Mouse (Mus musculus): Measurements from ENCODE around the gene Xcl1. TPM values are rescaled to one million over a fixed set of nuclear protein-coding genes. Genes with fewer than 3 reads are reported as not detected.

Gene Xcl1
- polyA plus RNA-seq, 1 experiment from 2014 or later: 0.44 TPM

DNA sequence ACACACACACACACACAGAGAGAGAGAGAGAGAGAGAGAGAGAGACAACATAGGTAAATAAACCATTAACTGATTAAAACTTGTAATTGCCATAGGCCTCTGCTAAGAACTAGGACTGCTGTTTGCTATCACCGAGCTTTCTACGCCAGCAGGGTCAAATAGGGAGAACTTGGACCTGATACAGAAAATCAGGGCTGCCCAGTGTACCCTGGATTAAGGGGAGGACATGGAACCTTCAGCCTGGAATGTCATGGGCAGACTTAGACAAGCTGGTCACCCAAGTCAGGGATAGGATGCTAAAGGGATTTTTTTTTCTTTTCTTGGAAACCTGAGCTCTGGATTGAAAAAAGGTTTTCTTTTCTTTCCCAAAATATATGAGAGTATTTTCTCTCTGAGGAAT, 35.1 kb downstream of the Xcl1 start:
- Histone ChIP-seq H3K27ac (no peak overlapping the region), H3K9ac (no peak overlapping the region)
- no peak for ATAC-seq (replicated peaks; ENCODE audit: insufficient number of reproducible peaks, insufficient read depth, low FRiP score, low read depth)

DNA sequence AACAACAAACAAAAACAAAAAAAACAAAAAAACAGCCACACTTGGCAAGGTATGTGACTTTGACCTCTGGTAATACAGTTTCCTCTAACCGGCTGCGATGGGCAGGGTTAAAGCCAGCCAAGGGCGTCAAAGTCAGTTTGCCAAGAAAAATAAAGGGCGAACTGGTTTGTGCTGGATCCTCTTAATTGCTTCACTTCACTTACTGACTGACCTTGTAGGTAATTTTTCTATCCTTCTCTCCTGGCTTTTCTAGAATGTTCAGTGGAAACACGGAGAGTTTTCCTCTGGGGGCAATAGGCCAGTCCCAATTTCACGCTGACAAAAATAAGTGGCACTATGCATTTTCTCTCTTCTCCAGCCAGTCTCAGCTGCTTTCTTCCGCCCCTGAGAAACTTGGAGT, 35.8 kb downstream of the Xcl1 start:
- peak overlapping the region; percentile 71 for H3K27ac ChIP-seq
- peak overlapping the region; percentile 52 for H3K4me3 ChIP-seq
- no peaks in the 10 kb centered on the region for H3K9me3 ChIP-seq (replicated peaks)
- 30% methylated on average over 7 of the region's 7 CpGs for WGBS
- no peaks in the 10 kb centered on the region for H3K27me3 ChIP-seq
- peaks cover 32% of the 10 kb centered on the region for H3K4me1 ChIP-seq (replicated peaks)
- H3K36me3 ChIP-seq: no peaks in the 10 kb centered on the region
- ATAC-seq (replicated peaks; ENCODE audit: insufficient number of reproducible peaks, insufficient read depth, low FRiP score, low read depth): no peak
- peak overlapping the region; percentile 54 for H3K9ac ChIP-seq
- H3K4me2 ChIP-seq: peak overlapping the region; percentile 80

More for the DNA sequence above, 35.1 kb downstream of the Xcl1 start:
- Histone ChIP-seq H3K4me1 (replicated peaks) (peaks cover 32% of the 10 kb centered on the region), H3K36me3 (no peaks in the 10 kb centered on the region), H3K4me2 (no peak overlapping the region), H3K4me3 (no peak overlapping the region), H3K27me3 (no peaks in the 10 kb centered on the region), H3K9me3 (replicated peaks) (no peaks in the 10 kb centered on the region)
- WGBS: 50% methylated on average over 2 of the region's 2 CpGs

DNA sequence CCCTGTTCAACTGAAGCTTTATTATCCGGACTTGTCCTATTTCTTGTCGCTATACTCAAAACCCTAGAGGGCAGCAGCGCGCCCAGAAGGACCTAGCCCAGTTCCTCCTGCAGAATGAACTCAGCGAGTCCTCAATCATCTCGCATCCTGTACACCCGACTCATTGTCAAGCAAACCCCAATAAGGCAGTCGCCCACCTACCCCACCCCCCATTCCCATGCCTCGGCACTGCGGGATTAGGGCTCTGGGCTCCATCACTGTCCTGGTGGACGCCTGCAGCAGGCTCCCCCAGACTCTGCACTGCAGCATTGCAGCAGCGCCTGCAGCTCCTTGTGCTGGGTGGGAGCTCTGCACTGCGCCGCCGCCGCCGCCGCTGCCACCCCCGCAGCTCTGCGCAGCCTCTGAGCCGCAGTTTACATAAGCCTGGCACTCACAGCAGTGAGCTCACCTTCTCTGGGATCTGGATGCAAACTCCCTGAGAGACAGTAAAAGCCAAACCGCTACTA, 36.4 kb downstream of the Xcl1 start:
- H3K4me1 ChIP-seq (replicated peaks): peaks cover 32% of the 10 kb centered on the region
- no peaks in the 10 kb centered on the region for H3K9me3 ChIP-seq (replicated peaks)
- H3K36me3 ChIP-seq: no peaks in the 10 kb centered on the region
- H3K4me3 ChIP-seq: peak overlapping the region; percentile 52
- ATAC-seq (replicated peaks; ENCODE audit: insufficient number of reproducible peaks, insufficient read depth, low FRiP score, low read depth): peak; percentile 83
- no peaks in the 10 kb centered on the region for H3K27me3 ChIP-seq
- H3K4me2 ChIP-seq: peak overlapping the region; percentile 80
- WGBS: 2% methylated on average over 22 of the region's 22 CpGs
- H3K9ac ChIP-seq: peak overlapping the region; percentile 54
- peak overlapping the region; percentile 71 for H3K27ac ChIP-seq

DNA sequence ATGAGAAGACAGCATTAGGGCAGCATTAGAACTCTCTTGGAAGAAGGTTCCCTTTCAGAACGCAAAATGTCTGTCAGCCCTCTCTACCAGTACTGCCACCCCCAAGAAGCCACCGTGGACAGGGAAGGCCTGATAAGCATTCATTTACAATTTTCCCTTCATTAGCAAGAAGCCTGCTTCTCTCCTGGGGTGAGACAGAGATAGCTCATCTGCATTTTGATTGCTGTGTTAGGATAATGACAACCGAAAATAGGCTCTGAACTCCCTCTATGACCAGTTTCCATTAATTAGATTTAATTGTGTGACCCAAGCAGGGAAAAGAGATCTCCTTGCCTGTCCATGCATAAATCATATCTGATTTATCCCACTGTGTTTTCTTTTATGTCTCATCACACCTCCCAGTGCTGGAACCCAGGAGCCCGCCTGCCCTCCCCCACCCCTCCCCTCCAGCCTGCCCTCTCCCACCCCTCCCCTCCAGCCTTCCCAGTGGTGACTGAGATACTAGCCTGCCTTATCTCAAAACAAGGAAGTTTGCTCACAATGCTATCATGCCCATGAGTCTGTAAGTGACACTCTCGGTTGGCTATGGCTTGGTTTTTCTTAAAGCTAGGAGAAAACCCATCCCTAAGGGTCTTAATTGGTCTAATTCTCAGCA, 38.0 kb downstream of the Xcl1 start:
- no peak overlapping the region for H3K4me3 ChIP-seq
- peaks cover 32% of the 10 kb centered on the region for H3K4me1 ChIP-seq (replicated peaks)
- ATAC-seq (replicated peaks; ENCODE audit: insufficient number of reproducible peaks, insufficient read depth, low FRiP score, low read depth): no peak
- no peak overlapping the region for H3K9ac ChIP-seq
- peak overlapping the region; percentile 90 for H3K27ac ChIP-seq
- H3K4me2 ChIP-seq: peak overlapping the region; percentile 33
- H3K36me3 ChIP-seq: no peaks in the 10 kb centered on the region
- WGBS: 24% methylated on average over 5 of the region's 5 CpGs
- no peaks in the 10 kb centered on the region for H3K27me3 ChIP-seq
- H3K9me3 ChIP-seq (replicated peaks): no peaks in the 10 kb centered on the region

DNA sequence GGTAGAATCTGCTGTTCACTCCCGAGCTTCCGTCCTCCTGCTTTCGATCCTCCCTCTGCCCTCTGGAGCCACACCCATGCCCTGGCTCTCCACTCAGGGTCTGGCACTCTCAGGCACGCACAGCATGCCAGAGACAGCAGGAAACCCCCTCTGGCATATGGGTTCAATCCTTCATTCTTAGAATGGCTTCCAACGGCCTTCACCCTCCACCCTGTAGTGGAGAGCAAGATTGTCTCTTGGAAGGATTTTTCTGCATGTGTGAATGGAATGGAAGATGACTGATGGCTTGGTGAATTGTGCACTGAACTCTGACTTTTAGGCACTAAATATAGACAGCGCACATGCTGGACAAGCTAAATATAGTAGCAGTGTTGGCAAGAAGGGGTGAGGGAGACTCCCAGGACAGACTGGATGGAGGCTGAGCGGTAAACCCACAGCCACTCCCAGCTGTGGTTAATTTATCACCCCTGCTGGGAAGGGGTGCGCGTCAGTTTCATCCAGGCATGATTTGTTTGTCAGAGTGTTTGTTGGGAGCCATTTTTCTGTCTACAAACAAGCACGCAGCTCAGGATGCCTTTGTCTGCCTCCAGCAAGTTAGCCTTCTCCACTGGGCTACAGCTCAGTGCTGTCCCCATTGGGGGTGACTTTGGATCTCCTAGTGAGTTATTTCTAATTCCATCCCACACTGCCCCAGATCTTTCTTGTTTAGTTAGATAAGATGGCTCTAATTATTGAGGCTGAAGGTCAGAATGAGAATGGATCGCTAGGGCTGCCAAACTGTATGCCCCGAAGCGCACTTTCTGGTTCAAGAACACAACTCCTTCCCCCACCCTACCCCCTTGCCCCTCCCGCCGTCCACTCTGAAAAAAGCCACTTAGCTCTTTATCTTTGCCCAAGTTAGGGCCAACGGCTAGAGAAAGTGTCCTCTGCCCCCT, 38.8 kb downstream of the Xcl1 start:
- ATAC-seq (replicated peaks; ENCODE audit: insufficient number of reproducible peaks, insufficient read depth, low FRiP score, low read depth): peak; percentile 88
- H3K27ac ChIP-seq: peak overlapping the region; percentile 90
- H3K36me3 ChIP-seq: no peaks in the 10 kb centered on the region
- WGBS: 26% methylated on average over 16 of the region's 16 CpGs
- H3K27me3 ChIP-seq: no peaks in the 10 kb centered on the region
- no peak overlapping the region for H3K9ac ChIP-seq
- peak overlapping the region; percentile 33 for H3K4me2 ChIP-seq
- peaks cover 32% of the 10 kb centered on the region for H3K4me1 ChIP-seq (replicated peaks)
- no peaks in the 10 kb centered on the region for H3K9me3 ChIP-seq (replicated peaks)
- H3K4me3 ChIP-seq: no peak overlapping the region

DNA sequence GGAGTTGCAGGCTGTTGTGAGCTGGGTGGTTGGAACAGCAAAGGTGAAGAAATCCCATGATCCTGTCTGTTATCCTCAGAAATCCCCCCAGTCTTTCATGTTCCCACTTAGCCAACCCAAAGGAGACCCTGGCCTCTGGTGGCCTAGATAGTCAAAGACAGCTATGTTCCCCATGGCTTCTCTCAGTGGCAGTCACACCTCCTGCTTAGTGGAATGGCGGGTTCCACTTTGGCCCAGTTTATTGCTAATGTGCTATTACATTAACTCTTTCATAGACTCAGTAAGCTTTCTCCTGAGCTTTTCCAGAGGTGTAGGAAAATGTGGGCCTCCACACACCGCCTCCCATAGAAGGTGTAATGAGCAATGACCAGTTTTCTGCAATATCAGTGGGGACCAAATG, 39.5 kb downstream of the Xcl1 start:
- Histone ChIP-seq H3K27ac (peak overlapping the region; percentile 90), H3K4me2 (peak overlapping the region; percentile 33)
- WGBS: 53% methylated on average over 2 of the region's 2 CpGs

DNA sequence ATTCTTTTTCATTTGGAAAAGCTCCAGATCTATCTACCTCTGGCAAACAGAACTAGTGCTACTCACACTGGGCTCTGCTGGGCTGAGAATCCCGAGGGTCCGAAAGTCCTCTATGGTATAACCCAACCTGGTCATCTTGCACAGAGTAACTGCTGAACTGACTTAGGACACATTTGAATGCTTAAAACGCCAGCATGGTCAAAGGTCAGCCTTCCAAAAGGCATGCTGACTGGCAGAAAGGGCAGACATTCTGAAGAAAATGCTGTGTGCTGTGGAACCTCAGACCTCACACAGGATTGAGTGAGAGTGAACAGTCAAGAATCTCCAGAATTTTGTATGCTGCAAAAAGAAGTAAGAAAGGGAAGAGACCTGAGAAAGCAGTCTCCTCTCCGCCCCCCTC, 45.0 kb downstream of the Xcl1 start:
- H3K27me3 ChIP-seq: no peaks in the 10 kb centered on the region
- H3K4me1 ChIP-seq (replicated peaks): peaks cover 17% of the 10 kb centered on the region
- H3K9me3 ChIP-seq (replicated peaks): no peaks in the 10 kb centered on the region
- no peak overlapping the region for H3K9ac ChIP-seq
- no peaks in the 10 kb centered on the region for H3K36me3 ChIP-seq
- 76% methylated on average over 4 of the region's 4 CpGs for WGBS
- H3K4me2 ChIP-seq: no peak overlapping the region
- H3K27ac ChIP-seq: no peak overlapping the region
- ATAC-seq (replicated peaks; ENCODE audit: insufficient number of reproducible peaks, insufficient read depth, low FRiP score, low read depth): no peak
- no peak overlapping the region for H3K4me3 ChIP-seq

More for the DNA sequence above, 39.5 kb downstream of the Xcl1 start:
- Histone ChIP-seq H3K36me3 (no peaks in the 10 kb centered on the region), H3K9ac (no peak overlapping the region), H3K27me3 (no peaks in the 10 kb centered on the region), H3K4me1 (replicated peaks) (peaks cover 32% of the 10 kb centered on the region), H3K4me3 (no peak overlapping the region), H3K9me3 (replicated peaks) (no peaks in the 10 kb centered on the region)
- ATAC-seq (replicated peaks; ENCODE audit: insufficient number of reproducible peaks, insufficient read depth, low FRiP score, low read depth): no peak

DNA sequence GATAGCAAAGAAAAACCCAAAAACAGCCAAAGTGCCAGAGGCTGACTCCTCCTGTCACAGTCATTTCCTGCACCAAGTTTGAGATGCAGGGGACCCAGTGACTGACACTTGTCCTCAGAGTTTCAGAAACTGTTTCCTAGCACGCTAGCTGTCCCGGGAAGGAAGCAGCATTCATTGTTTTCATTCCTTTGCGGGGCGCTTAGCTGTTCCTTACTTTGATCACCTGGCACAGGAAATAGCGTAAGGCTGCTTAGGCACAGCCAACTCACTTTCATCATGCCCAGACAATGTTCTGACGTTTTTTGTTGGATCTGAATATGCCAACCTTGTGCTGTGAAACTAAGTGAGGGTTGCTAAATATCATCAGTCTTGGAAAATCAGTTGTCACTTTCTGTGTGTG, 46.8 kb downstream of the Xcl1 start:
- WGBS: 39% methylated on average over 6 of the region's 6 CpGs
- ATAC-seq (replicated peaks; ENCODE audit: insufficient number of reproducible peaks, insufficient read depth, low FRiP score, low read depth): no peak
- Histone ChIP-seq H3K4me2 (no peak overlapping the region), H3K36me3 (no peaks in the 10 kb centered on the region), H3K4me3 (no peak overlapping the region), H3K27ac (peak overlapping the region; percentile 40; the same call in 1 of the 2 replicates), H3K9ac (no peak overlapping the region), H3K9me3 (replicated peaks) (no peaks in the 10 kb centered on the region), H3K4me1 (replicated peaks) (peaks cover 17% of the 10 kb centered on the region), H3K27me3 (no peaks in the 10 kb centered on the region)

DNA sequence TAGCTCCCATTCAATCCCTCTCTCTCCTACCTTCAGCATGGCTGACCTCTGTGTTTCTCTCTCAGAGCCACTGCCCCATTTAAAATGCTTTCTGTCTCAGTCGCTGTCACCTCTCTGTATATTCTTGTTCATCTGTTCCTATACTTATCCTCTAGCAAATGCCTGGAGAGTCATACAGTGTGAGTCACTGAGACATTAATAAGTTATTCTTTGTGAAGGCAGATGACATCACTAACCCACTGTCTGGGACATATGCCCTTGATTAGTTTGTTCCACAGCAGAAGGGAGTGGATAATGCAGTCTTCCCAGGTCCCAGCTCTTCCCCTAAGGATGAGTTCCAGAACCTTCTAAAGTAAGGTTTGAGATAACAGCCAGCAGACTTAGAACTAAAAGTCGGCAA, 47.6 kb downstream of the Xcl1 start:
- no peak overlapping the region for H3K4me2 ChIP-seq
- 32% methylated on average over 2 of the region's 2 CpGs for WGBS
- H3K4me1 ChIP-seq (replicated peaks): peaks cover 17% of the 10 kb centered on the region
- H3K9ac ChIP-seq: no peak overlapping the region
- no peaks in the 10 kb centered on the region for H3K27me3 ChIP-seq
- peak; percentile 39; the same call in 1 of the 2 replicates for ATAC-seq (replicated peaks; ENCODE audit: insufficient number of reproducible peaks, insufficient read depth, low FRiP score, low read depth)
- H3K27ac ChIP-seq: peak overlapping the region; percentile 54; the same call in 1 of the 2 replicates
- no peaks in the 10 kb centered on the region for H3K9me3 ChIP-seq (replicated peaks)
- H3K4me3 ChIP-seq: no peak overlapping the region
- no peaks in the 10 kb centered on the region for H3K36me3 ChIP-seq

DNA sequence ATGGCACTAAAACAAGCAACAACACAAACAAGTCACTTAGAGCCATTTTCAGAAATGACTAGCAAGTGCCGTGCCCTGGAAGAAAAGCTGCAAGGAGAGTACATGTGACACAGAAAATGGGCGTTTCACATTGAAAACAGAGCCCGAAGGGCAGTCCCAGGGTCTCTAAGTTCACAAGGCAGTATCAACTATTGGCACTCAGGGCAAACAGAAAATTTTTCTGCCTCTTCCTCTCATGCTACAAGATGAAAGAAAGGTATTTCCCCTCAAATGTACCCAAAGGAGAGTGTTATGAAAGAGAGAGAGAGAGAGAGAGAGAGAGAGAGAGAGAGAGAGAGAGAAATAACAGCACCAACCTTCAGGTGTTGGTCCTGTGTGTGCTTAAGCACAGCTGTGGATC, 53.4 kb downstream of the Xcl1 start:
- Histone ChIP-seq H3K4me2 (no peak overlapping the region), H3K27ac (no peak overlapping the region), H3K27me3 (no peaks in the 10 kb centered on the region), H3K4me3 (no peak overlapping the region), H3K4me1 (replicated peaks) (no peaks in the 10 kb centered on the region), H3K36me3 (no peaks in the 10 kb centered on the region), H3K9ac (no peak overlapping the region), H3K9me3 (replicated peaks) (no peaks in the 10 kb centered on the region)
- 67% methylated on average over 3 of the region's 3 CpGs for WGBS
- ATAC-seq (replicated peaks; ENCODE audit: insufficient number of reproducible peaks, insufficient read depth, low FRiP score, low read depth): no peak

All from heart, embryonic 15.5 days (tissue).